Mouse (Mus musculus) E14TG2a.4 (cell line): ENCODE data around the gene Natd1.

Experiments
- CTCF ChIP-seq: conservative IDR thresholded peaks from 2 replicates; pipeline ENCODE4 v1.5.1; 2014; ENCODE audit warnings: low read length
- NANOG ChIP-seq: IDR thresholded peaks from 2 replicates; pipeline ENCODE4 v1.6.1; 2014; ENCODE audit warnings: borderline replicate concordance, low read length, mixed read lengths
- POU5F1 ChIP-seq: IDR thresholded peaks from 2 replicates; pipeline ENCODE4 v1.6.1; 2014; ENCODE audit warnings: low read length, borderline replicate concordance

GRCm38 (mm10) chr11:60889861-60890260 lies 24.7 kb downstream of the Natd1 start:
- TF ChIP-seq CTCF (no peak), NANOG (no peak), POU5F1 (no peak)
